Mouse (Mus musculus): ENCODE data around the gene Gpbp1. TPM values are rescaled to one million over a fixed set of nuclear protein-coding genes. Genes with fewer than 3 reads are reported as not detected.

Gpbp1 gene
- total and polyA plus RNA-seq, 2 experiments from 2014 or later = 49.3 to 85.3 TPM

DNA sequence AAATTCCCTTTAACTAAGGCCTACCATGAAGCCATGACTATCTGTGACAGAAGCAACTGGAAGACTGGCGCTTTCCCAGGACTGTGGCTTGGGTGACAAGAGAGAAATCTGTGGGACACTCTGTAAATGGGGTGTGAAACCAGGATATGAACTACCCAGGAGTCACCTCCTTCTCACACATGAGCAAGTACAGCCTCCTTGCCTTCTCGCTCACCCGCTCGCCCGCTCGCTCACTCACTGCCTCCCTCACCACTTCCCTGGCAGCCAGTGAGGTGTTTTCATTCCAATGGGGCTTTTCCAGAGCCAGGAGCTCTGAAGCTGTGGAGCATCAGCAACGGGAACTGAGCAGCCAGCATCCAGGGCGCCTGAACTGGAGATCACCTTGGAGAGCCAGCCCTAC is 95.6 kb downstream of the Gpbp1 start:
- WGBS = 92% methylated on average over 8 of the region's 8 CpGs
- Histone ChIP-seq H3K4me1 (ENCODE audit: insufficient read depth, low read length) (no peaks in the 10 kb centered on the region), H3K27ac (ENCODE audit: low read depth, low read length) (no peak overlapping the region), H3K36me3 (ENCODE audit: insufficient read depth, low read length) (no peaks in the 10 kb centered on the region), H3K27me3 (ENCODE audit: insufficient read depth, low read length) (no peaks in the 10 kb centered on the region), H3K4me3 (ENCODE audit: low read depth, low read length) (no peak overlapping the region), H3K9me3 (ENCODE audit: low read length) (no peaks in the 10 kb centered on the region), H3K4me2 (ENCODE audit: low read depth, low read length, poor library complexity, severe bottlenecking) (no peak overlapping the region), H3K9ac (replicated peaks; ENCODE audit: low read length, poor library complexity, severe bottlenecking) (no peak overlapping the region)
- ATAC-seq (ENCODE audit: low FRiP score) = no peak
- no peak for TF ChIP-seq CTCF (IDR thresholded peaks at IDR 0.05)
- DNase-seq (ENCODE audit: low spot score) = no peak

GRCm38 (mm10) chr13:111393426-111393825 is 96.5 kb downstream of the Gpbp1 start:
- no peak for TF ChIP-seq CTCF (IDR thresholded peaks at IDR 0.05)
- H3K4me2 ChIP-seq (ENCODE audit: low read depth, low read length, poor library complexity, severe bottlenecking) = no peak overlapping the region
- DNase-seq (ENCODE audit: low spot score) = no peak
- no peaks in the 10 kb centered on the region for H3K9me3 ChIP-seq (ENCODE audit: low read length)
- no peak for ATAC-seq (ENCODE audit: low FRiP score)
- H3K27ac ChIP-seq (ENCODE audit: low read depth, low read length) = no peak overlapping the region
- no peaks in the 10 kb centered on the region for H3K4me1 ChIP-seq (ENCODE audit: insufficient read depth, low read length)
- H3K27me3 ChIP-seq (ENCODE audit: insufficient read depth, low read length) = no peaks in the 10 kb centered on the region
- no peak overlapping the region for H3K4me3 ChIP-seq (ENCODE audit: low read depth, low read length)
- H3K36me3 ChIP-seq (ENCODE audit: insufficient read depth, low read length) = no peaks in the 10 kb centered on the region
- WGBS = 64% methylated on average over 6 of the region's 6 CpGs
- H3K9ac ChIP-seq (replicated peaks; ENCODE audit: low read length, poor library complexity, severe bottlenecking) = no peak overlapping the region

GRCm38 (mm10) chr13:111391426-111391825 is 98.5 kb downstream of the Gpbp1 start:
- 93% methylated on average over 5 of the region's 5 CpGs for WGBS
- no peaks in the 10 kb centered on the region for H3K4me1 ChIP-seq (ENCODE audit: insufficient read depth, low read length)
- no peak overlapping the region for H3K4me3 ChIP-seq (ENCODE audit: low read depth, low read length)
- TF ChIP-seq CTCF (IDR thresholded peaks at IDR 0.05) = no peak
- no peaks in the 10 kb centered on the region for H3K9me3 ChIP-seq (ENCODE audit: low read length)
- DNase-seq (ENCODE audit: low spot score) (no peak), ATAC-seq (ENCODE audit: low FRiP score) (no peak)
- H3K27ac ChIP-seq (ENCODE audit: low read depth, low read length) = no peak overlapping the region
- H3K36me3 ChIP-seq (ENCODE audit: insufficient read depth, low read length) = no peaks in the 10 kb centered on the region
- no peaks in the 10 kb centered on the region for H3K27me3 ChIP-seq (ENCODE audit: insufficient read depth, low read length)
- H3K9ac ChIP-seq (replicated peaks; ENCODE audit: low read length, poor library complexity, severe bottlenecking) = no peak overlapping the region
- no peak overlapping the region for H3K4me2 ChIP-seq (ENCODE audit: low read depth, low read length, poor library complexity, severe bottlenecking)

GRCm38 (mm10) chr13:111391011-111391410 is 98.9 kb downstream of the Gpbp1 start:
- WGBS = 58% methylated on average over 1 of the region's 1 CpGs
- no peak overlapping the region for H3K27ac ChIP-seq (ENCODE audit: low read depth, low read length)

GRCm38 (mm10) chr13:111384011-111384985 is 105.6 kb downstream of the Gpbp1 start:
- Histone ChIP-seq H3K27me3 (ENCODE audit: insufficient read depth, low read length) (no peaks in the 10 kb centered on the region), H3K27ac (ENCODE audit: low read depth, low read length) (no peak overlapping the region), H3K4me2 (ENCODE audit: low read depth, low read length, poor library complexity, severe bottlenecking) (no peak overlapping the region), H3K4me3 (ENCODE audit: low read depth, low read length) (no peak overlapping the region), H3K36me3 (ENCODE audit: insufficient read depth, low read length) (no peaks in the 10 kb centered on the region), H3K4me1 (ENCODE audit: insufficient read depth, low read length) (no peaks in the 10 kb centered on the region), H3K9me3 (ENCODE audit: low read length) (no peaks in the 10 kb centered on the region), H3K9ac (replicated peaks; ENCODE audit: low read length, poor library complexity, severe bottlenecking) (no peak overlapping the region)
- 64% methylated on average over 12 of the region's 12 CpGs for WGBS
- DNase-seq (ENCODE audit: low spot score) (peak; percentile 64), ATAC-seq (ENCODE audit: low FRiP score) (no peak)
- TF ChIP-seq CTCF (IDR thresholded peaks at IDR 0.05) = no peak

More at GRCm38 (mm10) chr13:111391011-111391410, 98.9 kb downstream of the Gpbp1 start:
- Histone ChIP-seq H3K9me3 (ENCODE audit: low read length) (no peaks in the 10 kb centered on the region), H3K4me3 (ENCODE audit: low read depth, low read length) (no peak overlapping the region), H3K36me3 (ENCODE audit: insufficient read depth, low read length) (no peaks in the 10 kb centered on the region), H3K4me1 (ENCODE audit: insufficient read depth, low read length) (no peaks in the 10 kb centered on the region), H3K9ac (replicated peaks; ENCODE audit: low read length, poor library complexity, severe bottlenecking) (no peak overlapping the region), H3K4me2 (ENCODE audit: low read depth, low read length, poor library complexity, severe bottlenecking) (no peak overlapping the region), H3K27me3 (ENCODE audit: insufficient read depth, low read length) (no peaks in the 10 kb centered on the region)
- no peak for ATAC-seq (ENCODE audit: low FRiP score)
- no peak for DNase-seq (ENCODE audit: low spot score)
- no peak for TF ChIP-seq CTCF (IDR thresholded peaks at IDR 0.05)

Other genes starting within 250 kb of the Gpbp1 start
- gene Actbl2, start 235.1 kb downstream of the Gpbp1 start, total RNA-seq (2014; rRNA removed) = not detected in 2 replicates
- not detected in 2 replicates for gene Actbl2, start 235.1 kb downstream of the Gpbp1 start, polyA plus RNA-seq (2015; fragmentation: Nextera tagmentation; extraction: Ambion mirVana)
- not detected in 2 replicates for gene Gm49496, start 59.8 kb upstream of the Gpbp1 start, total RNA-seq (2014; rRNA removed)
- gene Gm49496, start 59.8 kb upstream of the Gpbp1 start, polyA plus RNA-seq (2015; fragmentation: Nextera tagmentation; extraction: Ambion mirVana) = not detected in 2 replicates
- not detected in 2 replicates for gene Gm10198, start 102.7 kb upstream of the Gpbp1 start, total RNA-seq (2014; rRNA removed)
- gene Gm10198, start 102.7 kb upstream of the Gpbp1 start, polyA plus RNA-seq (2015; fragmentation: Nextera tagmentation; extraction: Ambion mirVana) = not detected in 2 replicates
- 29.2 and 32.6 TPM in 2 replicates for gene Mier3, start 190.9 kb upstream of the Gpbp1 start, total RNA-seq (2014; rRNA removed)
- gene Mier3, start 190.9 kb upstream of the Gpbp1 start, polyA plus RNA-seq (2015; fragmentation: Nextera tagmentation; extraction: Ambion mirVana) = 13.6 and 14.6 TPM in 2 replicates

All from midbrain, postnatal 0 days (tissue).